Mouse (Mus musculus): ENCODE data around the gene Ruvbl1.

DNA sequence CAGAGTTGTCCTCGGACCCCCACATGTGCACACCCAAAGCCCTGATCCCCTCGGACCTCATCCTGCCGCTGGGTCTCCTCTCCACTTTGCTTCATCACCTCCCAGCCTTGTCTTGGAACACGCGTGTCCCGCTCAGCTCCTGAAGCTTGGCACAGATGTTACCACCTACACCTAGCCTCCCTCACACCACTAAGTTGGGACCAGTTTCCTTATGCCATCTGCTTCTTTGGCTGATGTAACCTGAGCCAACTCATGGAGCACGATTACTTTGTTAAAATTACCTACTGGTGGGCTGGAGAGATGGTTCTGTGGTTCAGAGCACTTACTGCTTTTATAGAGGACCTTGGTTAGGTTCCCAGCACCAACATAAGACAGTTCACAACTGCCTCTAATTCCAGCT is 56.6 kb downstream of the Ruvbl1 start:
- no peak for TF ChIP-seq CTCF (IDR thresholded peaks at IDR 0.05; ENCODE audit: borderline replicate concordance, extremely low read depth, insufficient read depth, insufficient read length)
- no peak for TF ChIP-seq POLR2A (IDR thresholded peaks at IDR 0.05; ENCODE audit: borderline replicate concordance, extremely low read depth, insufficient read depth, insufficient read length, poor library complexity, severe bottlenecking)
